Mouse (Mus musculus): ENCODE measurements around the gene Cnnm2. TPM values are rescaled to one million over a fixed set of nuclear protein-coding genes. Genes with fewer than 3 reads are reported as not detected.

Gene Cnnm2
- polyA plus RNA-seq, 1 experiment from 2014 or later, result 3.8 TPM

- Histone ChIP-seq H3K4me2 (no peak overlapping the region), H3K4me3 (ENCODE audit: low read depth, low read length) (no peak overlapping the region), H3K36me3 (ENCODE audit: insufficient read depth) (no peaks in the 10 kb centered on the region), H3K27me3 (ENCODE audit: insufficient read depth, low read length) (no peaks in the 10 kb centered on the region), H3K27ac (ENCODE audit: low read depth) (no peak overlapping the region), H3K9ac (no peak overlapping the region), H3K4me1 (ENCODE audit: insufficient read depth) (no peaks in the 10 kb centered on the region), H3K9me3 (ENCODE audit: low read depth, low read length) (no peaks in the 10 kb centered on the region)
- 50% methylated on average over 7 of the region's 7 CpGs for WGBS
- TF ChIP-seq CTCF (IDR thresholded peaks at IDR 0.05; ENCODE audit: low read depth), result peak; percentile 87
- ATAC-seq (ENCODE audit: insufficient read depth) (no peak), DNase-seq (peak; percentile 93)
Measured at GRCm38 (mm10) chr19:46740341-46741008, 20.9 kb upstream of the Cnnm2 start.

- no peaks in the 10 kb centered on the region for H3K27me3 ChIP-seq (ENCODE audit: insufficient read depth, low read length)
- H3K9ac ChIP-seq, result no peak overlapping the region
- H3K4me2 ChIP-seq, result no peak overlapping the region
- no peaks in the 10 kb centered on the region for H3K4me1 ChIP-seq (ENCODE audit: insufficient read depth)
- H3K4me3 ChIP-seq (ENCODE audit: low read depth, low read length), result no peak overlapping the region
- WGBS, result 25% methylated on average over 6 of the region's 6 CpGs
- no peak for DNase-seq
- ATAC-seq (ENCODE audit: insufficient read depth), result no peak
- 0 out of 2 replicates have a peak, but pooled peaks have one; percentile 2 for TF ChIP-seq CTCF (IDR thresholded peaks at IDR 0.05; ENCODE audit: low read depth)
- no peak overlapping the region for H3K27ac ChIP-seq (ENCODE audit: low read depth)
- H3K9me3 ChIP-seq (ENCODE audit: low read depth, low read length), result no peaks in the 10 kb centered on the region
- H3K36me3 ChIP-seq (ENCODE audit: insufficient read depth), result no peaks in the 10 kb centered on the region
Measured at GRCm38 (mm10) chr19:46741574-46741973, 19.8 kb upstream of the Cnnm2 start.

- Histone ChIP-seq H3K9me3 (ENCODE audit: low read depth, low read length) (no peaks in the 10 kb centered on the region), H3K4me1 (ENCODE audit: insufficient read depth) (no peaks in the 10 kb centered on the region), H3K9ac (no peak overlapping the region), H3K27me3 (ENCODE audit: insufficient read depth, low read length) (no peaks in the 10 kb centered on the region), H3K27ac (ENCODE audit: low read depth) (no peak overlapping the region), H3K36me3 (ENCODE audit: insufficient read depth) (no peaks in the 10 kb centered on the region), H3K4me2 (no peak overlapping the region), H3K4me3 (ENCODE audit: low read depth, low read length) (no peak overlapping the region)
- WGBS, result 63% methylated on average over 9 of the region's 9 CpGs
- ATAC-seq (ENCODE audit: insufficient read depth) (no peak), DNase-seq (no peak)
- no peak for TF ChIP-seq CTCF (IDR thresholded peaks at IDR 0.05; ENCODE audit: low read depth)
Measured at GRCm38 (mm10) chr19:46744681-46745080, 16.7 kb upstream of the Cnnm2 start.

- WGBS, result 76% methylated on average over 3 of the region's 3 CpGs
- no peak overlapping the region for H3K9ac ChIP-seq
- H3K4me3 ChIP-seq (ENCODE audit: low read depth, low read length), result no peak overlapping the region
- no peak for TF ChIP-seq CTCF (IDR thresholded peaks at IDR 0.05; ENCODE audit: low read depth)
- DNase-seq, result no peak
- no peak overlapping the region for H3K4me2 ChIP-seq
- no peaks in the 10 kb centered on the region for H3K36me3 ChIP-seq (ENCODE audit: insufficient read depth)
- no peak for ATAC-seq (ENCODE audit: insufficient read depth)
- no peaks in the 10 kb centered on the region for H3K9me3 ChIP-seq (ENCODE audit: low read depth, low read length)
- H3K27ac ChIP-seq (ENCODE audit: low read depth), result no peak overlapping the region
- no peaks in the 10 kb centered on the region for H3K27me3 ChIP-seq (ENCODE audit: insufficient read depth, low read length)
- no peaks in the 10 kb centered on the region for H3K4me1 ChIP-seq (ENCODE audit: insufficient read depth)
Measured at GRCm38 (mm10) chr19:46747799-46748198, 13.6 kb upstream of the Cnnm2 start.

- Histone ChIP-seq H3K36me3 (ENCODE audit: insufficient read depth) (no peaks in the 10 kb centered on the region), H3K27me3 (ENCODE audit: insufficient read depth, low read length) (no peaks in the 10 kb centered on the region), H3K4me1 (ENCODE audit: insufficient read depth) (no peaks in the 10 kb centered on the region), H3K27ac (ENCODE audit: low read depth) (no peak overlapping the region), H3K4me3 (ENCODE audit: low read depth, low read length) (no peak overlapping the region), H3K4me2 (no peak overlapping the region), H3K9me3 (ENCODE audit: low read depth, low read length) (no peaks in the 10 kb centered on the region), H3K9ac (no peak overlapping the region)
- 68% methylated on average over 5 of the region's 5 CpGs for WGBS
- no peak for TF ChIP-seq CTCF (IDR thresholded peaks at IDR 0.05; ENCODE audit: low read depth)
- DNase-seq, result no peak
- ATAC-seq (ENCODE audit: insufficient read depth), result no peak
Measured at GRCm38 (mm10) chr19:46752235-46752634, 9.2 kb upstream of the Cnnm2 start.

GRCm38 (mm10) chr19:46755066-46755465 is 6.3 kb upstream of the Cnnm2 start:
- ATAC-seq (ENCODE audit: insufficient read depth) (no peak), DNase-seq (peak; percentile 36)
- 37% methylated on average over 9 of the region's 9 CpGs for WGBS

GRCm38 (mm10) chr19:46756221-46756620 is 5.2 kb upstream of the Cnnm2 start:
- no peaks in the 10 kb centered on the region for H3K4me1 ChIP-seq (ENCODE audit: insufficient read depth)
- H3K27me3 ChIP-seq (ENCODE audit: insufficient read depth, low read length), result no peaks in the 10 kb centered on the region
- no peaks in the 10 kb centered on the region for H3K36me3 ChIP-seq (ENCODE audit: insufficient read depth)
- DNase-seq (no peak), ATAC-seq (ENCODE audit: insufficient read depth) (no peak)
- no peak overlapping the region for H3K27ac ChIP-seq (ENCODE audit: low read depth)
- H3K9me3 ChIP-seq (ENCODE audit: low read depth, low read length), result no peaks in the 10 kb centered on the region
- no peak overlapping the region for H3K4me2 ChIP-seq
- WGBS, result 84% methylated on average over 4 of the region's 4 CpGs
- no peak overlapping the region for H3K4me3 ChIP-seq (ENCODE audit: low read depth, low read length)
- no peak for TF ChIP-seq CTCF (IDR thresholded peaks at IDR 0.05; ENCODE audit: low read depth)
- no peak overlapping the region for H3K9ac ChIP-seq

More at GRCm38 (mm10) chr19:46755066-46755465, 6.3 kb upstream of the Cnnm2 start:
- H3K9ac ChIP-seq, result no peak overlapping the region
- no peaks in the 10 kb centered on the region for H3K27me3 ChIP-seq (ENCODE audit: insufficient read depth, low read length)
- peak; percentile 71 for TF ChIP-seq CTCF (IDR thresholded peaks at IDR 0.05; ENCODE audit: low read depth)
- no peaks in the 10 kb centered on the region for H3K4me1 ChIP-seq (ENCODE audit: insufficient read depth)
- no peak overlapping the region for H3K4me2 ChIP-seq
- H3K27ac ChIP-seq (ENCODE audit: low read depth), result no peak overlapping the region
- H3K4me3 ChIP-seq (ENCODE audit: low read depth, low read length), result no peak overlapping the region
- H3K36me3 ChIP-seq (ENCODE audit: insufficient read depth), result no peaks in the 10 kb centered on the region
- no peaks in the 10 kb centered on the region for H3K9me3 ChIP-seq (ENCODE audit: low read depth, low read length)
